Mouse (Mus musculus) liver, postnatal 0 days (tissue): ENCODE data around the gene Nr4a1. TPM values are rescaled to one million over a fixed set of nuclear protein-coding genes. Genes with fewer than 3 reads are reported as not detected.
A peak's percentile ranks its signal among the peaks of the same experiment; 100 is the strongest.

Experiments
- ATAC-seq: fragments of 200-750 bp; cut with Nextera tagmentation; 2 replicates; pipeline ENCODE4 v1.8.0; 2017; ENCODE audit warnings: mild to moderate bottlenecking, moderate library complexity
- DNase-seq: peaks from one replicate; pipeline ENCODE4 v3.0.0-alpha.2; 2016
- H3K27ac ChIP-seq: fragments of 300-500 bp; sonication (generic); 2 replicates; pipeline ENCODE4 v1.5.1; 2014; ENCODE audit warnings: antibody characterized with exemption, moderate library complexity, mild to moderate bottlenecking, low read depth
- H3K27me3 ChIP-seq: fragments of 300-500 bp; sonication (generic); 2 replicates; pipeline ENCODE4 v1.6.1; 2014; ENCODE audit warnings: low read length, control low read depth, mixed read lengths; ENCODE audit not compliant: insufficient read depth
- H3K36me3 ChIP-seq: fragments of 300-500 bp; sonication (generic); replicated peaks from 2 replicates; pipeline ENCODE4 v1.6.1; 2014; ENCODE audit warnings: mild to moderate bottlenecking, control low read depth, low read length, moderate library complexity, mixed read lengths; ENCODE audit not compliant: insufficient read depth
- H3K4me1 ChIP-seq: fragments of 300-500 bp; sonication (generic); 2 replicates; pipeline ENCODE4 v1.6.1; 2014; ENCODE audit warnings: antibody characterized with exemption, mild to moderate bottlenecking, control low read depth; ENCODE audit not compliant: insufficient read depth
- H3K4me2 ChIP-seq: fragments of 300-500 bp; sonication (generic); 2 replicates; pipeline ENCODE4 v1.6.1; 2014; ENCODE audit warnings: low read depth, mild to moderate bottlenecking, low read length, moderate library complexity, mixed read lengths
- H3K4me3 ChIP-seq: fragments of 300-500 bp; sonication (generic); 2 replicates; pipeline ENCODE4 v1.5.1; 2014; ENCODE audit warnings: low read depth, low read length
- H3K9ac ChIP-seq: fragments of 300-500 bp; sonication (generic); replicated peaks from 2 replicates; pipeline ENCODE4 v1.6.1; 2014; ENCODE audit warnings: mild to moderate bottlenecking, moderate library complexity
- H3K9me3 ChIP-seq: fragments of 300-500 bp; sonication (generic); 2 replicates; pipeline ENCODE4 v1.6.1; 2016; ENCODE audit warnings: mild to moderate bottlenecking, control low read depth, low read length, mixed read lengths
- CTCF ChIP-seq: sonication (generic); IDR thresholded peaks from 2 replicates; pipeline ENCODE4 v1.5.1; 2016; ENCODE audit warnings: antibody characterized with exemption, low read depth
- EP300 ChIP-seq: IDR thresholded peaks from 2 replicates; pipeline ENCODE4 v1.6.1; 2016; ENCODE audit warnings: antibody characterized with exemption, low read depth, mild to moderate bottlenecking
- WGBS: fragments of 180-500 bp; shearing (Covaris S2); extraction: QIAGEN DNeasy Blood & Tissue Kit; methylation state at CpG from one replicate; pipeline ENCODE4 v1.1.7; 2014; ENCODE audit not compliant: insufficient replicate concordance; 5-methylcytosine and 5-hydroxymethylcytosine counted together
- polyA plus RNA-seq: library from polyadenylated mRNA; unstranded; fragments of >200 nt; fragmentation: Nextera tagmentation; extraction: Ambion mirVana; gene quantifications from 2 replicates; pipeline ENCODE4 v1.2.1, GENCODE M21; 2015

The Nr4a1 gene
- polyA plus RNA-seq, 1 experiment from 2014 or later: 1.1 TPM

DNA sequence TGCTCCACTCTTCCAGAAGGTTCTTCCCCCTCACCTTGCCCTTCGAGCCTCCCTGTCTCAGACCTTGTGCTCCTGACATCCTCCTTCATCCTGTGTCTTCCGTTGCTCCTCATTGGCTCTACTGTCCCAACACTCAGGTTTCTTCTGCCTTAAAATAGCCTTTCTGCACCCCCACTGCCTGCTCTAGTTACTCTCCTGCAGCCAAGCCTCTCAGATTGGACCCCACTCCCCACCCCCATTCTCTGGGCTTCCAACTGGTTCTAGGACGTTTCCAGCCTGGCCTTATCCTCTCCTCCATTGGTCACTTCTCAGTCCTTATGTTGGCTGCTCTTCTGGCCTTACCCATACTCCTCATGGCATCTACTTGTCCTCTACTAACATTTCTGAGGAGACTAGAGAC is 48.1 kb downstream of the Nr4a1 start:
- WGBS: 80% methylated on average over 3 of the region's 3 CpGs
- TF ChIP-seq EP300: no peak
- no peak for TF ChIP-seq CTCF
- Histone ChIP-seq H3K9ac (no peak overlapping the region), H3K36me3 (no peaks in the 10 kb centered on the region), H3K4me1 (no peaks in the 10 kb centered on the region), H3K9me3 (no peaks in the 10 kb centered on the region), H3K4me2 (no peak overlapping the region), H3K27me3 (no peaks in the 10 kb centered on the region), H3K27ac (no peak overlapping the region), H3K4me3 (no peak overlapping the region)
- DNase-seq (no peak), ATAC-seq (no peak)

DNA sequence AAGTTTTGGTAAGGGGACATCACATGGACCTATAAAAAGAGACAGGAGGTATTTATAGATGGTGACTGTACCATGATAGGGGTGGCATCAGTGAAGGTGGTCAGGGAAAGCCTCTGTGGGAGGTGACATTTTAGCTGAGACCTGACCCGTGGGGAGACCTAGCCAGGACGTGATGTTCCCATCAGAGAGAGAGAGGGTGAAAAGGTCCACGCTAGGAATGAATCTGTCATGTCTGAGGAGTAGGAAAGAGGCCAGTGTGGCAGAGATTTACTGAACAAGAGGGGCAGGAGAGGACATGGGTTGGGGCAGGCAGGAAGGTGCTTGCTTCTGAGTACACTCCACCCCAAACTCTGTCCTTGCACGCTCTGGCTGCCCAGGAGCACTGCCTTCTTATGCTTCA is 49.8 kb downstream of the Nr4a1 start:
- Histone ChIP-seq H3K36me3 (no peaks in the 10 kb centered on the region), H3K27ac (no peak overlapping the region), H3K9ac (no peak overlapping the region), H3K4me2 (no peak overlapping the region), H3K4me1 (no peaks in the 10 kb centered on the region; the same call in none of the 2 replicates), H3K9me3 (no peaks in the 10 kb centered on the region), H3K4me3 (no peak overlapping the region), H3K27me3 (no peaks in the 10 kb centered on the region)
- TF ChIP-seq CTCF (no peak), EP300 (no peak)
- DNase-seq (no peak), ATAC-seq (no peak)
- 61% methylated on average over 4 of the region's 4 CpGs for WGBS

DNA sequence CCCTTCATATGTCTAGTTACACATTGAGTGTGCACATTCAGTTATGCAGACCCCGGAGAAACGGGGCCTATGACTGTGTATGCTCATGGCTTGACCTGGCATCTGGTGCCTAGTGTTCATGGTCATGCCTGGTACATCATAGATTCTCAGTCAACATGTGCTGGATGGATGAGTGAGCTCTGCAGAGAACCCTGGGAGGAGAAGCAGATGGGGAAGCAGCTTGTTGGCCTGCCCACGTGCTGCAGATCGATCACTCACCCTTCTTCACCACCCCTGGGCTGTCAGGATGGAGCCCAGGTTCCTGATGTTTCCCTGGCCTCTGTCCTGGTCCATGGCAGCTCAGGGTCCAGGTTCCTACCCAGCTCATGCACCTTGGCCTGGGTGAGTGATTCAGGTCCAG is 52.4 kb downstream of the Nr4a1 start:
- no peaks in the 10 kb centered on the region for H3K36me3 ChIP-seq
- no peaks in the 10 kb centered on the region for H3K27me3 ChIP-seq
- H3K4me1 ChIP-seq: peaks cover 10% of the 10 kb centered on the region
- DNase-seq: no peak
- no peaks in the 10 kb centered on the region for H3K9me3 ChIP-seq
- ATAC-seq: no peak
- WGBS: 77% methylated on average over 4 of the region's 4 CpGs
- H3K27ac ChIP-seq: no peak overlapping the region
- H3K4me2 ChIP-seq: no peak overlapping the region
- TF ChIP-seq EP300: no peak
- TF ChIP-seq CTCF: no peak
- no peak overlapping the region for H3K4me3 ChIP-seq
- H3K9ac ChIP-seq: no peak overlapping the region

DNA sequence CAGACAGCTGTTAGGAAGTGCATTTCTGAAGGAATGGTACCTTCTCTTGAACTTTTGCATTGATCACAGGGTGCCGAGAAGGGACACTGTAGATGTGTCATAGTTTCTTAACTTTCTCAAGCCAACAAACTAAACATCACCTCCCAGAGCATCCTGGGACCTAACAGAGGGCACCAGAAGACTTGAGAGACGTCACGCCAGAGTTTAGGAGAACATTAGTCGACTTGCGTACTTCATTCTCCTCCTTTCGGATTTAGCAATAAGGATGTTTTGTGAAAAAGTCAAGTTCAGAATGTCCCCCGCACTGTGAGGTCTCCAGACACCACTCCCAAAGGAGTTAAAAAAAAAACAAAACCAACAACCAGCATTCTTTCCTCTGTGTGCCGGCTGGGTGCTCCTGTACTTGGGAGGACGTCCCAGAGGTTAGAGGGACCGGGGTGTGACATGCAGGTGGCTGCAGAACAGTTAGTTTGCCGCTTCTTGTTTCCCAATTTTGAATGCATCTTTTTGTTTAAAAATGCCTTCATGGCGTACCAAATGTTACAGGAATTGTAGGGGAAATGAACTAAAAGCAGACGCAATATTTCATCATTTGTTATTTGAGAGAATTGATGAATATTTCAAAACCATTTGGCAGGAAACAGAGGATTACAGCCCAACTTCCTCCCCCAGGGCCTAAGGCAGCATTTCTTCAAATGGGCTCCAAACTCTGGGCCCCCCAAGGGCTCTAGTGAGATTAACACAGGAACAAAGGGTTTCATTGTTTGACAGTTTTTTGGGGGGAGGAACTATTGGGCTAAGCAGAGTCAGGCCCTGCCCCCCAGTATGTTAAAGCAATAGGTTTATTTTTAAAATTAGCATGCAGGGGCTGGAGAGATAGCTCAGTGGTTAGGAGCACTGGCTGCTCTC is 54.6 kb downstream of the Nr4a1 start:
- Histone ChIP-seq H3K27ac (peak overlapping the region; percentile 25; the same call in 1 of the 2 replicates), H3K4me3 (no peak overlapping the region)
- no peak for TF ChIP-seq CTCF
- no peak; the same call in 1 of the 2 replicates for TF ChIP-seq EP300

DNA sequence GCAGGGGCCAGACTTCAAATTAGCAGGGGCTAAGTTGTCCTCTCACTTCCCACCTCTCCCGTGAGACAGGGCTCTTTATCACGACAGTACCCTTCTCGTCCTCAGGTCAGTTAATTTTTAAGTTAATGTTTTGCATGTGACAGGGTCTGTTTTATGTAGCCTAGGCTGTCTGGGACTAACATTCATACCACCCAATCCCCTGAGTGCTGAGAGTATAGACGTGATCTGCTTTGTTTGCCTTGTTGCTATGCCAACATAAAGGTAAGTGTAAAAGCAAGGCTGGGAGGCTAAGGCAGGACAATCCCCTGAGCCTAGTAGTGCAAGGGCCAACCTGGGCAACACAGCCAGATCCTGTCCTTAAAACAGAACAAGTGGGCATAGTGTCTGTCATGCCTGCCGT is 55.4 kb downstream of the Nr4a1 start:
- Histone ChIP-seq H3K27me3 (no peaks in the 10 kb centered on the region), H3K27ac (peak overlapping the region; percentile 25; the same call in 1 of the 2 replicates)

More for the DNA sequence above, 54.6 kb downstream of the Nr4a1 start:
- Histone ChIP-seq H3K9me3 (no peaks in the 10 kb centered on the region), H3K27me3 (no peaks in the 10 kb centered on the region), H3K9ac (no peak overlapping the region), H3K4me2 (peak overlapping the region; percentile 18; the same call in 1 of the 2 replicates), H3K36me3 (no peaks in the 10 kb centered on the region), H3K4me1 (peaks cover 10% of the 10 kb centered on the region)
- WGBS: 42% methylated on average over 13 of the region's 13 CpGs
- DNase-seq (no peak), ATAC-seq (no peak)

DNA sequence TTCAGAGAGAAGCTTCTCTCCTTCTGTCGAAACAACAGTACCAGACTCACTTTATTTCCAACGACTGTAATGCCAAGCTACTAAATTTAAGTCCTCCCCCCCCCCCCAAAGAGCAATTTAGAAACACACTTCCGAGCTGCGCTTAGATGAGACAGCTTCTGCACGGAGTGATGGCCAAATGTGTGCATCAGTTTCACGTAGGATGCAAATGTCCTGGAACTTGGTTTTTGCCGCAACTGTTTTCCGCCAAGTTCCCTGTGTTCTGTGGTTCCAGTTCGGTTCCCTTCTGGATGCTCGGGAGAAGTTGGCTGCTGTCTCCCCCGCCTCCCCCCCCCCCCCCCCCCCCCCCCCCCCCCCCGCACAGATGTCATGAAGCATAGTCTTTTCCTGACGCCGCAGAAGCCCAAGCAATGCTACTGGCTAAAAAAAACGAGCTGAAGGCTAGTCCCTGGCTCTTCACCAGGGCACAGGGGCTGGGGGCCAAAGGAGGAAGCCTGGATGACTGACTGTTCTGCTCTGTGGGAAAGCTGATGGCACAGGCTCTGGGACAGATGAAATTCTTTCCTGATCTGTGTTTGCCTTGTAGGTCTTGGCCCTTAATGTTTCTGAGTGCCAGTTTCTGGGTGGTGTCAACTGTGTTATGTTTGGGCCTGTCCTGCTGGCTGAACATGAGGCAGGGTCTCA is 57.2 kb downstream of the Nr4a1 start:
- no peak for ATAC-seq
- no peaks in the 10 kb centered on the region for H3K36me3 ChIP-seq
- no peak overlapping the region for H3K27ac ChIP-seq
- H3K4me2 ChIP-seq: no peak overlapping the region
- no peaks in the 10 kb centered on the region for H3K27me3 ChIP-seq
- H3K4me3 ChIP-seq: no peak overlapping the region
- no peak for TF ChIP-seq EP300
- TF ChIP-seq CTCF: no peak
- peaks cover 10% of the 10 kb centered on the region for H3K4me1 ChIP-seq
- 48% methylated on average over 14 of the region's 15 CpGs for WGBS
- H3K9me3 ChIP-seq: no peaks in the 10 kb centered on the region
- no peak overlapping the region for H3K9ac ChIP-seq
- no peak for DNase-seq

More for the DNA sequence above, 55.4 kb downstream of the Nr4a1 start:
- 33% methylated on average over 5 of the region's 5 CpGs for WGBS
- H3K4me1 ChIP-seq: peaks cover 10% of the 10 kb centered on the region
- no peaks in the 10 kb centered on the region for H3K9me3 ChIP-seq
- ATAC-seq (no peak), DNase-seq (no peak)
- H3K4me2 ChIP-seq: no peak overlapping the region
- no peak for TF ChIP-seq EP300
- TF ChIP-seq CTCF: no peak
- H3K4me3 ChIP-seq: no peak overlapping the region
- H3K9ac ChIP-seq: no peak overlapping the region
- no peaks in the 10 kb centered on the region for H3K36me3 ChIP-seq
